Mouse (Mus musculus): Measurements from ENCODE around the gene Ptpre.

- TF ChIP-seq CTCF (IDR thresholded peaks at IDR 0.05; ENCODE audit: borderline replicate concordance, control insufficient read depth, extremely low read depth, insufficient read depth, low read length, poor library complexity) (no peak), POLR2A (IDR thresholded peaks at IDR 0.05; ENCODE audit: control insufficient read depth, extremely low read depth, insufficient read depth, low read length, poor library complexity) (no peak)
These were observed 41.5 kb downstream of the Ptpre start for GRCm38 (mm10) chr7:135578715-135579325.
